Mouse (Mus musculus) common myeloid progenitor, adult 5-6 weeks (primary cell): ENCODE data around the gene Gabbr2. TPM values are rescaled to one million over a fixed set of nuclear protein-coding genes. Genes with fewer than 3 reads are reported as not detected.

ENCODE experiments used
- total RNA-seq: library from RNA; stranded (forward); fragments of 200-1000, 187-1606 nt; gene quantifications from 2 replicates; pipeline ENCODE4 v1.2.3, GENCODE M21; 2017

The Gabbr2 gene
- total RNA-seq, 1 experiment from 2014 or later = 0.05 TPM

Other genes starting within 250 kb of the Gabbr2 start
- 1.5 and 2.1 TPM in 2 replicates for gene Anks6, start 65.6 kb upstream of the Gabbr2 start, total RNA-seq
- 1.9 and 3.0 TPM in 2 replicates for gene Galnt12, start 100.0 kb upstream of the Gabbr2 start, total RNA-seq
- not detected in 2 replicates for gene Col15a1, start 216.3 kb upstream of the Gabbr2 start, total RNA-seq